8 mouse cellular contexts compared by ENCODE assay signal in genomic region chr5:148379455-148380245, GRCm38 (mm10). TPM values are rescaled to one million over a fixed set of nuclear protein-coding genes. Genes with fewer than 3 reads are reported as not detected.
DNase-seq lines count a peak whose midpoint lies in the region; ATAC-seq and TF ChIP-seq lines count a peak whose summit lies in the region.

No protein-coding gene starts in this region.

- DNase-seq in heart, postnatal 0 days (ENCODE audit: low spot score) = no peak
- no peak for DNase-seq in heart, postnatal 14 days
- DNase-seq in brain, embryonic 14.5 days (ENCODE audit: low read depth) = no peak
- DNase-seq in lung, postnatal 25 days (ENCODE audit: low spot score) = peak; percentile 64
- no peak for DNase-seq in stomach, postnatal 0 days (ENCODE audit: low spot score)
- DNase-seq in MN1 (ENCODE audit: low spot score) = no peak

- WGBS in heart, postnatal 0 days = 84% methylated on average over 17 of the region's 17 CpGs
- WGBS in stomach, postnatal 0 days = 85% methylated on average over 17 of the region's 17 CpGs
- WGBS in hindbrain, embryonic 12.5 days = 88% methylated on average over 17 of the region's 17 CpGs
- 88% methylated on average over 17 of the region's 17 CpGs for WGBS in kidney, embryonic 16.5 days

- H3K4me1 ChIP-seq in heart, postnatal 0 days (ENCODE audit: control insufficient read depth, insufficient read depth) = peaks cover 6% of the 10 kb centered on the region
- no peaks in the 10 kb centered on the region for H3K4me1 ChIP-seq in stomach, postnatal 0 days (replicated peaks; ENCODE audit: control insufficient read depth, insufficient read depth)
- peaks cover 8% of the 10 kb centered on the region for H3K4me1 ChIP-seq in hindbrain, embryonic 12.5 days
- peaks cover 18% of the 10 kb centered on the region for H3K4me1 ChIP-seq in kidney, embryonic 16.5 days (ENCODE audit: insufficient read depth, low read length)

- TF ChIP-seq EP300 in heart, postnatal 0 days (IDR thresholded peaks at IDR 0.05; ENCODE audit: low read depth) = no peak
- no peak for TF ChIP-seq EP300 in stomach, postnatal 0 days (optimal IDR thresholded peaks at IDR 0.05)

- intact Hi-C loops in heart, postnatal 14 days (cut with DNase I) = no loop called here

- H3K36me3 ChIP-seq in heart, postnatal 0 days (replicated peaks; ENCODE audit: control insufficient read depth, insufficient read depth, low read length) = 0 out of 2 replicates have a peak, but pooled peaks cover 5% of the 10 kb centered on the region
- no peaks in the 10 kb centered on the region for H3K36me3 ChIP-seq in stomach, postnatal 0 days (ENCODE audit: control insufficient read depth, insufficient read depth, low read length)
- no peaks in the 10 kb centered on the region for H3K36me3 ChIP-seq in hindbrain, embryonic 12.5 days
- peaks cover 9% of the 10 kb centered on the region; the same call in 1 of the 2 replicates for H3K36me3 ChIP-seq in kidney, embryonic 16.5 days (ENCODE audit: insufficient read depth, low read length)

- H3K9me3 ChIP-seq in heart, postnatal 0 days (replicated peaks; ENCODE audit: control insufficient read depth, low read length) = no peaks in the 10 kb centered on the region
- H3K9me3 ChIP-seq in stomach, postnatal 0 days (ENCODE audit: control insufficient read depth, low read length) = no peaks in the 10 kb centered on the region
- H3K9me3 ChIP-seq in hindbrain, embryonic 12.5 days (replicated peaks) = no peaks in the 10 kb centered on the region
- peaks cover 11% of the 10 kb centered on the region; the same call in 1 of the 2 replicates for H3K9me3 ChIP-seq in kidney, embryonic 16.5 days (ENCODE audit: low read length)

- no peak overlapping the region for H3K4me2 ChIP-seq in heart, postnatal 0 days (ENCODE audit: low read depth, low read length)
- H3K4me2 ChIP-seq in stomach, postnatal 0 days (replicated peaks; ENCODE audit: low read depth) = no peak overlapping the region
- no peak overlapping the region for H3K4me2 ChIP-seq in hindbrain, embryonic 12.5 days (replicated peaks)
- no peak overlapping the region for H3K4me2 ChIP-seq in kidney, embryonic 16.5 days (replicated peaks; ENCODE audit: low read depth, low read length)

- no peaks in the 10 kb centered on the region for H3K27me3 ChIP-seq in heart, postnatal 0 days (ENCODE audit: control insufficient read depth, insufficient read depth, low read length)
- no peaks in the 10 kb centered on the region for H3K27me3 ChIP-seq in stomach, postnatal 0 days (ENCODE audit: control insufficient read depth, insufficient read depth, low read length)
- no peaks in the 10 kb centered on the region for H3K27me3 ChIP-seq in hindbrain, embryonic 12.5 days
- H3K27me3 ChIP-seq in kidney, embryonic 16.5 days (ENCODE audit: insufficient read depth, low read length) = no peaks in the 10 kb centered on the region

- no peak overlapping the region for H3K4me3 ChIP-seq in heart, postnatal 0 days (ENCODE audit: low read depth, low read length)
- H3K4me3 ChIP-seq in stomach, postnatal 0 days (ENCODE audit: low read depth, low read length) = no peak overlapping the region
- no peak overlapping the region for H3K4me3 ChIP-seq in hindbrain, embryonic 12.5 days
- H3K4me3 ChIP-seq in kidney, embryonic 16.5 days (ENCODE audit: low read length) = no peak overlapping the region

- no peak overlapping the region for H3K27ac ChIP-seq in heart, postnatal 0 days (ENCODE audit: low read depth)
- H3K27ac ChIP-seq in stomach, postnatal 0 days (replicated peaks) = no peak overlapping the region
- no peak overlapping the region for H3K27ac ChIP-seq in hindbrain, embryonic 12.5 days
- no peak overlapping the region for H3K27ac ChIP-seq in kidney, embryonic 16.5 days (ENCODE audit: low read length)

- 0 out of 2 replicates have a peak, but pooled peaks have one; percentile 11 for TF ChIP-seq CTCF in heart, postnatal 0 days (IDR thresholded peaks at IDR 0.05; ENCODE audit: low read depth)
- peak; percentile 37; the same call in 1 of the 2 replicates for TF ChIP-seq CTCF in brain, embryonic 14.5 days (IDR thresholded peaks at IDR 0.05; ENCODE audit: borderline replicate concordance, extremely low read depth, insufficient read depth, insufficient read length)
- peak; percentile 49 for TF ChIP-seq CTCF in stomach, postnatal 0 days (IDR thresholded peaks at IDR 0.05; ENCODE audit: low read depth)

- H3K9ac ChIP-seq in heart, postnatal 0 days (replicated peaks; ENCODE audit: low read depth, low read length) = no peak overlapping the region
- no peak overlapping the region for H3K9ac ChIP-seq in stomach, postnatal 0 days (ENCODE audit: low read length)
- no peak overlapping the region for H3K9ac ChIP-seq in hindbrain, embryonic 12.5 days
- H3K9ac ChIP-seq in kidney, embryonic 16.5 days (replicated peaks; ENCODE audit: low read length) = no peak overlapping the region

- TF ChIP-seq POLR2A in brain, embryonic 14.5 days (IDR thresholded peaks at IDR 0.05; ENCODE audit: borderline replicate concordance, extremely low read depth, insufficient read depth, insufficient read length, poor library complexity, severe bottlenecking) = no peak

- ATAC-seq in heart, postnatal 0 days (ENCODE audit: insufficient read depth, low read depth) = no peak
- ATAC-seq in stomach, postnatal 0 days (ENCODE audit: low FRiP score, low TSS enrichment) = no peak
- no peak for ATAC-seq in hindbrain, embryonic 12.5 days (ENCODE audit: low FRiP score)
- ATAC-seq in kidney, embryonic 16.5 days (ENCODE audit: low FRiP score, low TSS enrichment) = no peak

RNA-seq across cellular contexts. Expression of gene Slc7a1, which starts 20.1 kb away (rescaled TPM):
- 21.0 and 31.0 TPM in 2 replicates for total RNA-seq in heart, postnatal 0 days (2014; rRNA removed; ENCODE audit: low replicate concordance)
- polyA plus RNA-seq in heart, postnatal 0 days (2015; fragmentation: Nextera tagmentation; extraction: Ambion mirVana) = 7.7 and 13.2 TPM in 2 replicates
- 10 to 100 TPM; 16.2 to 17.7 TPM for total RNA-seq in heart, postnatal 14 days (2021)
- polyA plus RNA-seq in brain, embryonic 14.5 days (2012; rRNA removed) = 11.5 and 24.3 TPM in 2 replicates
- 17.8 and 20.9 TPM in 2 replicates for polyA plus RNA-seq in stomach, postnatal 0 days (2015; fragmentation: Nextera tagmentation; extraction: Ambion mirVana)
- polyA plus RNA-seq in hindbrain, embryonic 12.5 days (2016; fragmentation: Nextera tagmentation; extraction: Ambion mirVana) = 15.4 and 17.1 TPM in 2 replicates
- polyA plus RNA-seq in kidney, embryonic 16.5 days (2015; fragmentation: Nextera tagmentation; extraction: Ambion mirVana) = 16.7 and 19.0 TPM in 2 replicates
